Mouse (Mus musculus): ENCODE measurements at regions not wholly inside any gene's neighbourhood (a gene's known extent, or its start where the extent isn't known, plus 50 kb on each side); places are given as distances from the start of the nearest gene placed in this dataset.

GRCm38 (mm10) chr5:16424745-16425144 lies 128.6 kb upstream of the Hgf start:
- no peak for DNase-seq

GRCm38 (mm10) chr5:16425302-16425701 lies 128.0 kb upstream of the Hgf start:
- no peak for DNase-seq

GRCm38 (mm10) chr5:16426306-16426705 lies 127.0 kb upstream of the Hgf start:
- DNase-seq = no peak

GRCm38 (mm10) chr5:16434586-16434985 lies 118.7 kb upstream of the Hgf start:
- no peak for DNase-seq

- no peak for DNase-seq
Observed at GRCm38 (mm10) chr5:16445056-16445455, 108.2 kb upstream of the Hgf start.

- no peak for DNase-seq
Observed at GRCm38 (mm10) chr5:16446977-16447376, 106.3 kb upstream of the Hgf start.

- no peak for DNase-seq
Observed at GRCm38 (mm10) chr5:16461795-16462194, 91.5 kb upstream of the Hgf start.

- DNase-seq = no peak
Observed at GRCm38 (mm10) chr5:16466266-16466665, 87.0 kb upstream of the Hgf start.

GRCm38 (mm10) chr5:16468560-16468959 lies 84.7 kb upstream of the Hgf start:
- DNase-seq = no peak

- DNase-seq = no peak
Observed at GRCm38 (mm10) chr5:16469221-16469620, 84.1 kb upstream of the Hgf start.

- DNase-seq = peak; percentile 29 to 36
Observed at GRCm38 (mm10) chr5:16469644-16470275, 83.5 kb upstream of the Hgf start.

- DNase-seq = peak; percentile 5 to 17
Observed at GRCm38 (mm10) chr5:16470366-16470982, 82.8 kb upstream of the Hgf start.

GRCm38 (mm10) chr5:16487969-16488368 lies 65.3 kb upstream of the Hgf start:
- no peak for DNase-seq

- no peak for DNase-seq
Observed at GRCm38 (mm10) chr5:16489803-16490202, 63.5 kb upstream of the Hgf start.

- DNase-seq = no peak
Observed at GRCm38 (mm10) chr5:16499891-16500290, 53.4 kb upstream of the Hgf start.

All from kidney, adult 8-10 months (tissue).